Mouse (Mus musculus) gastrocnemius, postnatal 14 days (tissue): ENCODE results near the gene Krtap15. TPM values are rescaled to one million over a fixed set of nuclear protein-coding genes. Genes with fewer than 3 reads are reported as not detected.

Experiments used
- DNase-seq: peaks from one replicate; pipeline ENCODE4 v3.0.0; 2021; ENCODE audit warnings: mixed read lengths
- intact Hi-C: fragments of 180-260 bp; cut with DNase I; formaldehyde crosslinking; loops from one replicate; pipeline ENCODE4 v1.15.1; 2025; ENCODE audit warnings: low total_unique reads
- long read RNA-seq, 2 experiments: library from polyadenylated mRNA; stranded (forward); transcript quantifications; one replicate each; pipeline ENCODE4 v2.0.0; 2021
- total RNA-seq, 2 experiments: library from RNA; stranded (reverse); gene quantifications; 2 replicates each; pipeline ENCODE4 v1.2.3; 2021

Gene Krtap15
- total RNA-seq, result not detected
- long read RNA-seq, experiment 1, result 0 reads
- long read RNA-seq, experiment 2, result 0 reads

DNA sequence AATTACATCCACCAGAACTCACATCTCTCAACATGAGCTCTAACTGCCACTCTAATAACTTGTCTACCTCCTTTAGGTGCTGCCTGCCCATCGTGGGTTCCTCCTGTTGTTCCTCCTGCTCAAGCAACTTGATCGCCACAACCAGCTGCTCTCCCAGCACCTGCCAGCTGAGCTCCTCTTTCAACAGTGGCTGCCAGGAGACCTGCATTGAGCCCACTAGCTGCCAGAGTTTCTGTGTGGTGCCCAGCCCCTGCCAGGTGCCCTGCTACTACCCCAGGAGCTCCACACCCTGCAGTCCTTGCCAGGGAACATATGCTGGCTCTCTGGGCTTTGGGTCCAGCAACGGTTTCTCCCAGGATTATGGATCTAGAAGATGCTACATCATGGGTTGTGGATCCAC, at the start of gene Krtap15:
Gene Krtap15 (plus strand): TSS at position 150 of the 400 bp plus-strand sequence.
- intact Hi-C loops, result no loop called here
- DNase-seq, result peak; percentile 45

- no peak for DNase-seq
- intact Hi-C loops, result no loop called here
Measured at GRCm38 (mm10) chr16:88774106-88774505, 45.9 kb upstream of the Krtap15 start, which contains the start of gene 2310057N15Rik. TSS of gene 2310057N15Rik (minus strand) at chr16:88774206.

GRCm38 (mm10) chr16:88777596-88777995, 42.4 kb upstream of the Krtap15 start, which contains the start of gene Gm5965:
TSS of gene Gm5965 (plus strand) at chr16:88777896.
- intact Hi-C loops, result no loop called here

DNA sequence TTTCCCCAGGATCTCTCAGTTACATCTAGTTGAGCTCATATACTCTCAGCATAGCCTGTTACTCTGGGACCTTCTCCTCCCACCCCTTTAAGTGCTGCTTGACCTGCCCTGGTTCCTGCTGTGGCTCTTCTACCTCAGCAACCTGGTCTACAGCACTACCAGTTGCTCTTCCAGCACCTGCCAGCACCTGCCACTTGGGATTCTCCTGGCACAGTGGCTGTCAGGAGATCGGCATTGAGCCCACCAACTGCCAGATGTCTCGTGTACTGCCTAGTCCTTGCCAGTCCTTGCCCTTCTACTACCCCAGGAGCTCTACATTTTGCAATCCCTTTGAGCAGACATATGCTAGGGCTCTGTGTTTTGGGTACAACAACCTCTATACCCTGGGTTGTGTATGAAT, 33.2 kb upstream of the Krtap15 start:
- intact Hi-C loops, result no loop called here

More at GRCm38 (mm10) chr16:88777596-88777995, 42.4 kb upstream of the Krtap15 start, which contains the start of gene Gm5965:
- DNase-seq, result no peak

GRCm38 (mm10) chr16:88811827-88812226, 8.2 kb upstream of the Krtap15 start, which contains the start of gene Gm20741:
TSS of gene Gm20741 (minus strand) at chr16:88812220.
- DNase-seq, result no peak
- intact Hi-C loops, result no loop called here

More for the DNA sequence above, 33.2 kb upstream of the Krtap15 start:
- no peak for DNase-seq

- intact Hi-C loops, result no loop called here
- DNase-seq, result no peak
Measured at GRCm38 (mm10) chr16:88823736-88824135, 3.7 kb downstream of the Krtap15 start.

DNA sequence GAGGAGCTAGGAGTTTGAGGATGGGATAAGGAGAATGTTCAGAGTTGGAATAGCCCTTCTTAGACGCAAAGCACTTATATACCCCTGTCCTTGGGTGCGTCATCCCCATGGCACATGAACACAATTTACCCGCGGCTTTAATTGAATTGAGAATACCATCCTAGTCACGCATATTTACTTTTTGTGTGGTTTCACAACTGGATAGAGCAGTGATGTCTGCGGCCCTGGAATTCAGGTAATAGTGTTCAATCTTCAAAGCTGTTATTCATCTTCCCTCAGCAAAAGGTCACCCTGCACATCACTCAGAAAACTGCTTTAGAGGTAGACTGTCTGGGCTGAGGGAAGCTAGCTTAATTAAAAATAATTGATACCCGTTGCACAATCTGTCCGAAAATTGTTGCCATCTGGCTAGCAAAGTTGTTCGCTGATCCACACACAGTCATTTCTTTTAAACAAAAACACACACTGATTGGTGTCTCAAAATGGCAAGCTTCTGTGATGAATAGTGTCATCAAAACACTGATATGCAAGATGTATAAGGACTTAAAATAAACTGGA, 6.2 kb downstream of the Krtap15 start, which contains the start of gene Krtap14:
Gene Krtap14 (minus strand): TSS at position 51 of the 558 bp plus-strand sequence.
- DNase-seq, result no peak
- intact Hi-C loops, result loop anchor here (5.0 kb wide), 1 partner anchor 169 kb away; no protein-coding TSS in a partner anchor

GRCm38 (mm10) chr16:88826978-88827377, 7.0 kb downstream of the Krtap15 start:
- intact Hi-C loops, result loop anchor here (5.0 kb wide), 1 partner anchor 170 kb away; no protein-coding TSS in a partner anchor
- DNase-seq, result no peak

GRCm38 (mm10) chr16:88847363-88847762, 27.3 kb downstream of the Krtap15 start:
- intact Hi-C loops, result no loop called here
- DNase-seq, result no peak

GRCm38 (mm10) chr16:88848558-88848957, 28.5 kb downstream of the Krtap15 start:
- intact Hi-C loops, result no loop called here
- DNase-seq, result no peak

- intact Hi-C loops, result no loop called here
- DNase-seq, result no peak
Measured at GRCm38 (mm10) chr16:88851450-88851849, 31.4 kb downstream of the Krtap15 start.

GRCm38 (mm10) chr16:88864887-88865407, 44.9 kb downstream of the Krtap15 start:
- no peak for DNase-seq
- intact Hi-C loops, result no loop called here

GRCm38 (mm10) chr16:88869311-88869710, 49.3 kb downstream of the Krtap15 start, which contains the start of gene Krtap19-1:
TSS of gene Krtap19-1 (minus strand) at chr16:88869411.
- intact Hi-C loops, result no loop called here
- DNase-seq, result no peak

GRCm38 (mm10) chr16:88874169-88874568, 54.2 kb downstream of the Krtap15 start, which contains the start of gene Krtap19-2:
TSS of gene Krtap19-2 (minus strand) at chr16:88874269.
- no peak for DNase-seq
- intact Hi-C loops, result no loop called here

DNA sequence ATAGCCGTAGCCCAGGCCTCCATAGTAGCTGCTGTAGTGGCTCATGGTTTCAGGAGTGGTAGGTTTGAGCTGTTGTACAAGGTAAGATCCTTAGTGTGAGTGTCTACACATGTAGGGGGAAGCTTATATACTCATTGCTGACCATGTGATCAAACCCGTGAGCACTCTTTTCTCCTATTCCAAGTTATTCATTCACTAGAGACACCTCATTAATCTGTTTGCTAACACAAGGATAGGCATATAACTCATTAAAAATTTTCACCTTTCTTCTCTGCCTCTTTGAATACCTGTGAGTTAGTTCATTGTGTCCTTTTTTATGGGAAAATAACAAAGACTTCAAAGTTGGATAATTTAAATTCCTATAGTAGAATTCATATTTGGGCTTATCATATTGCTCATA, 57.9 kb downstream of the Krtap15 start, which contains the start of gene Krtap19-3:
Gene Krtap19-3 (minus strand): TSS at position 101 of the 400 bp plus-strand sequence.
- intact Hi-C loops, result no loop called here
- no peak for DNase-seq

Other genes with a start within 250 kb of the Krtap15 start
- gene Krtap24-1, start 207.9 kb upstream of the Krtap15 start, total RNA-seq, result not detected
- gene 2310079G19Rik, start 192.5 kb upstream of the Krtap15 start, total RNA-seq, result not detected
- gene Krtap26-1, start 172.4 kb upstream of the Krtap15 start, total RNA-seq, result not detected
- gene Krtap27-1, start 148.5 kb upstream of the Krtap15 start, total RNA-seq, result not detected
- gene 2310061N02Rik, start 112.3 kb upstream of the Krtap15 start, total RNA-seq, result not detected
- gene Krtap13-1, start 91.4 kb upstream of the Krtap15 start, total RNA-seq, result not detected
- gene Krtap13, start 68.6 kb upstream of the Krtap15 start, total RNA-seq, result not detected
- gene 2310034C09Rik, start 61.4 kb upstream of the Krtap15 start, total RNA-seq, result not detected
- not detected for gene 2310057N15Rik, start 46.0 kb upstream of the Krtap15 start, total RNA-seq
- not detected for gene Gm5965, start 42.3 kb upstream of the Krtap15 start, total RNA-seq
- gene Gm20741, start 8.0 kb upstream of the Krtap15 start, total RNA-seq, result not detected
- not detected for gene Krtap14, start 5.9 kb downstream of the Krtap15 start, total RNA-seq
- gene Krtap19-1, start 49.2 kb downstream of the Krtap15 start, total RNA-seq, result not detected
- gene Krtap19-2, start 54.1 kb downstream of the Krtap15 start, total RNA-seq, result not detected
- gene Krtap19-3, start 57.8 kb downstream of the Krtap15 start, total RNA-seq, result not detected
- gene Krtap19-4, start 64.9 kb downstream of the Krtap15 start, total RNA-seq, result not detected
- not detected for gene Krtap19-5, start 76.2 kb downstream of the Krtap15 start, total RNA-seq
- gene Krtap19-9b, start 112.0 kb downstream of the Krtap15 start, total RNA-seq, result not detected
- gene Krtap16-3, start 142.7 kb downstream of the Krtap15 start, total RNA-seq, result not detected
- not detected for gene Krtap22-2, start 190.5 kb downstream of the Krtap15 start, total RNA-seq
- gene Gm10229, start 195.1 kb downstream of the Krtap15 start, total RNA-seq, result not detected
- gene Krtap6-1, start 211.5 kb downstream of the Krtap15 start, total RNA-seq, result not detected
- gene Gm10228, start 221.3 kb downstream of the Krtap15 start, total RNA-seq, result not detected
- not detected for gene Krtap6-5, start 227.7 kb downstream of the Krtap15 start, total RNA-seq
- gene 1110025L11Rik, start 243.8 kb downstream of the Krtap15 start, total RNA-seq, result not detected